Mouse (Mus musculus) heart, postnatal 0 days (tissue): ENCODE measurements around the gene 2900026A02Rik. TPM values are rescaled to one million over a fixed set of nuclear protein-coding genes. Genes with fewer than 3 reads are reported as not detected.

Experiments
- ATAC-seq: fragments of 200-750 bp; cut with Nextera tagmentation; 2 replicates; pipeline ENCODE4 v1.8.0; 2017; ENCODE audit warnings: low read depth, moderate number of reproducible peaks, moderate library complexity; ENCODE audit not compliant: insufficient read depth
- DNase-seq: peaks from one replicate; pipeline ENCODE4 v3.0.0-alpha.2; 2016; ENCODE audit warnings: low spot score
- H3K27ac ChIP-seq: fragments of 300-500 bp; sonication (generic); 2 replicates; pipeline ENCODE4 v1.5.1; 2014; ENCODE audit warnings: low read depth, mild to moderate bottlenecking
- H3K27me3 ChIP-seq: fragments of 300-500 bp; sonication (generic); 2 replicates; pipeline ENCODE4 v1.6.1; 2014; ENCODE audit warnings: low read length, mixed read lengths; ENCODE audit not compliant: control insufficient read depth, insufficient read depth
- H3K36me3 ChIP-seq: fragments of 300-500 bp; sonication (generic); replicated peaks from 2 replicates; pipeline ENCODE4 v1.6.1; 2014; ENCODE audit warnings: low read length, mixed read lengths; ENCODE audit not compliant: control insufficient read depth, insufficient read depth
- H3K4me1 ChIP-seq: fragments of 300-500 bp; sonication (generic); 2 replicates; pipeline ENCODE4 v1.6.1; 2014; ENCODE audit warnings: antibody characterized with exemption; ENCODE audit not compliant: control insufficient read depth, insufficient read depth
- H3K4me2 ChIP-seq: fragments of 300-500 bp; sonication (generic); 2 replicates; pipeline ENCODE4 v1.6.1; 2014; ENCODE audit warnings: low read depth, mild to moderate bottlenecking, low read length, moderate library complexity
- H3K4me3 ChIP-seq: fragments of 300-500 bp; sonication (generic); 2 replicates; pipeline ENCODE4 v1.5.1; 2014; ENCODE audit warnings: low read depth, low read length
- H3K9ac ChIP-seq: fragments of 300-500 bp; sonication (generic); replicated peaks from 2 replicates; pipeline ENCODE4 v1.6.1; 2014; ENCODE audit warnings: low read depth, low read length, mixed read lengths
- H3K9me3 ChIP-seq: fragments of 300-500 bp; sonication (generic); replicated peaks from 2 replicates; pipeline ENCODE4 v1.6.1; 2016; ENCODE audit warnings: low read length; ENCODE audit not compliant: control insufficient read depth
- CTCF ChIP-seq: IDR thresholded peaks from 2 replicates; pipeline ENCODE4 v1.5.1; 2016; ENCODE audit warnings: antibody characterized with exemption, control low read depth, low read depth
- EP300 ChIP-seq: IDR thresholded peaks from 2 replicates; pipeline ENCODE4 v1.6.1; 2016; ENCODE audit warnings: antibody characterized with exemption, low read depth
- WGBS: fragments of 180-500 bp; shearing (Covaris S2); extraction: QIAGEN DNeasy Blood & Tissue Kit; methylation state at CpG from one replicate; pipeline ENCODE4 v1.1.7; 2014; 5-methylcytosine and 5-hydroxymethylcytosine counted together
- polyA plus RNA-seq: library from polyadenylated mRNA; unstranded; fragments of >200 nt; fragmentation: Nextera tagmentation; extraction: Ambion mirVana; gene quantifications from 2 replicates; pipeline ENCODE4 v1.2.1, GENCODE M21; 2015
- total RNA-seq: library from RNA; depleted of rRNA; stranded (reverse); fragments of >200 nt; gene quantifications from 2 replicates; pipeline ENCODE4 v1.2.3, GENCODE M21; 2014; ENCODE audit warnings: low replicate concordance

The 2900026A02Rik gene
- total and polyA plus RNA-seq, 2 experiments from 2014 or later = 10.2 to 18.9 TPM

DNA sequence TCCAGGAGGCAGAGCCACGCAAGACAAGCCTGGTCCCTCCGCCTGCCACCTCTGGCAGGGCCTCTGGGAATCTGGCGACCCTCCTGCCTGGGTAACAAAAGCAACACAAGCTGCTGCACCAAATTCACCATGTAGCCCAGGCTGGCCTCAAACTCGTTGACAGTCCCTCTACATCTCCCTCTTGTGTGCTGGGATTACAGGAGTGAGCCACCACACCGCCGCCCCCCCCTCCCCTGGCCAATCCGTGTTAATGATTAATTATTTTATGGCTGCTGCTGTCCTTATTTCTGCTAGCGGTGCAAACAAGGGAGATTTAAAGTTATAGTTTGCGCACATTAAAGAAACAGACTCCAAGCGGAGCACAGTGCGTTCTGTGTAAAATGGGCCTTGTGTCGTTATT, 4.0 kb downstream of the 2900026A02Rik start:
- no peak overlapping the region for H3K9ac ChIP-seq
- H3K27me3 ChIP-seq = peaks cover 12% of the 10 kb centered on the region; the same call in 1 of the 2 replicates
- H3K9me3 ChIP-seq = no peaks in the 10 kb centered on the region
- TF ChIP-seq CTCF (no peak), EP300 (no peak)
- DNase-seq (no peak), ATAC-seq (no peak)
- 79% methylated on average over 12 of the region's 12 CpGs for WGBS
- H3K27ac ChIP-seq = no peak overlapping the region
- no peak overlapping the region for H3K4me3 ChIP-seq
- no peaks in the 10 kb centered on the region for H3K36me3 ChIP-seq
- H3K4me1 ChIP-seq = no peaks in the 10 kb centered on the region
- H3K4me2 ChIP-seq = no peak overlapping the region

DNA sequence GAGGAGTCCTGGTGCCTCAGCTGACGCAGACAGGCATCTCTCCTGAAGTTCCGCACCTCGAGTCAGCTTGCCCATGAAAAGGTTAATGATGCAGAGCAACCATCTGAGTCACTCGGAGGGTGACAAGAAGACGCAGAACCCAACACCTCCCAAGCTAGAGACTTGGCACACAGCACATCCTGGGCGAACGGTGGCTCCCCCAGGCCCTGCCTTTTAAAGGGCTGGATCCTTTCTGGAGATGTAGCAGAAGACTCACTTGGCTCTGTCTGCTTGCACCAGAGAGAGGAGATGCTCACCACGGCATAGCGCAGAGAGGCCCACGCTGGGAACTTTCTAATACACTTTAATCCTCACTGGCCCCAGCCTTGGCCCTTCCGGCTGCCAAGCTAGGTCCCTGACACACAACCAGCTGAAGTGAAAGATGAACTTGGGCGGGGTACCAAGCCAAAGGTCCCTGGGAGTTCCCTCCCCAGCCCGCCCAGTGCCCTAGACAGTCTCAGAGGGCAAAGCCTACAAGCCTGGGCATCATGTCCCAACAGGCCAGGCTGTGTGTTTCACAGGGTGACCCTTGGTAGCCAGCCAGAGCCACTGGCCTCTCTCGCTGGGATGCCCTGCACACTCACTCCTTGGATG, 4.6 kb downstream of the 2900026A02Rik start:
- no peaks in the 10 kb centered on the region for H3K9me3 ChIP-seq
- no peak for DNase-seq
- H3K27ac ChIP-seq = peak overlapping the region; percentile 20; the same call in 1 of the 2 replicates

DNA sequence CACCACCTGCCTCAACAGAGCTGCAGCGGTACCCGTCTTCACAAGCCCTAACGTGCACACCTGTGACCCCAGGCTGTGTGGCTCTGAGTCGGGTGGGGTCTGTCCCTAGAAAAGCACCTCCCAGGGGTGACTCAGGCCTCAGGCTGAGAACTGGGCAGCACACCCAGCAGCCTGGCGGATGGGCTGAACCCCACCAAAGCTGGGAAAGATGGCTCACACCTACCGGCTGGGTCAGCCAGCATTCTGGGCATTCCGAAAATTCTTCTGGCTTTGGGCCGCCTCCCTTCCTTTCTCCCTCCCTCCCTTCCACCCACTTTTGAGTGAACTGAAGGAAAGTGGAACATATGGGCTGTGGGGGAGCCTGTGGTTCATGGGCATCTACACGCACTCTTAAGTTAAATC, 5.4 kb downstream of the 2900026A02Rik start:
- no peak overlapping the region for H3K9ac ChIP-seq
- DNase-seq (no peak), ATAC-seq (no peak)
- H3K36me3 ChIP-seq = no peaks in the 10 kb centered on the region
- 53% methylated on average over 9 of the region's 9 CpGs for WGBS
- H3K4me1 ChIP-seq = peaks cover 4% of the 10 kb centered on the region; the same call in 1 of the 2 replicates
- no peak overlapping the region for H3K4me2 ChIP-seq
- no peak overlapping the region for H3K4me3 ChIP-seq
- peaks cover 12% of the 10 kb centered on the region; the same call in 1 of the 2 replicates for H3K27me3 ChIP-seq
- no peak overlapping the region for H3K27ac ChIP-seq
- no peaks in the 10 kb centered on the region for H3K9me3 ChIP-seq
- TF ChIP-seq CTCF (no peak), EP300 (no peak)

More for the DNA sequence above, 4.6 kb downstream of the 2900026A02Rik start:
- ATAC-seq = no peak
- peaks cover 12% of the 10 kb centered on the region; the same call in 1 of the 2 replicates for H3K27me3 ChIP-seq
- H3K36me3 ChIP-seq = no peaks in the 10 kb centered on the region
- H3K4me3 ChIP-seq = no peak overlapping the region
- no peak overlapping the region for H3K4me2 ChIP-seq
- H3K9ac ChIP-seq = no peak overlapping the region
- 61% methylated on average over 14 of the region's 14 CpGs for WGBS
- TF ChIP-seq EP300 (no peak), CTCF (no peak)
- H3K4me1 ChIP-seq = no peaks in the 10 kb centered on the region

DNA sequence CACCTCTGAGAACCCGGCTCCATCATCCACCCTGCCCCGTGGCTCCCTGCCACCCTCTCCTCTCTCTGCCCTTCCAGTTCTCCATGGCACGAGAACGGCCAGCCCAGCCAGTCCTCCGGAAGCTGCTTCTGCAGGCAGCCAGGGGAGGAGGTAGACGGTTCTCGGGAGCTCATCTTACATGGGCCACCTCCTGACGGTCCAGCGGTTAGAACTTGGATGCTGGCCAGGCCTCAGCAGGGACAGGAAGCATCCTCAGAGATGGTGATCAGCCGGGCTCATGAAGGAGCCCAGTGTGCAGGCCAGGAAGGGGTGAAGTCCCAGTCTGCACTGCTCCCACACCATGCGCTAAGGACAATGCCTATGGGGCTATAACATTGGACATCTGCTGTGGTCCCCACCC, 6.6 kb downstream of the 2900026A02Rik start:
- Histone ChIP-seq H3K9ac (no peak overlapping the region), H3K36me3 (no peaks in the 10 kb centered on the region), H3K4me2 (no peak overlapping the region), H3K27ac (peak overlapping the region; percentile 3; the same call in 1 of the 2 replicates), H3K4me3 (no peak overlapping the region), H3K27me3 (0 out of 2 replicates have a peak, but pooled peaks cover 6% of the 10 kb centered on the region), H3K9me3 (no peaks in the 10 kb centered on the region), H3K4me1 (peaks cover 8% of the 10 kb centered on the region; the same call in 1 of the 2 replicates)
- no peak for TF ChIP-seq CTCF
- no peak for TF ChIP-seq EP300
- WGBS = 54% methylated on average over 11 of the region's 11 CpGs
- DNase-seq (no peak), ATAC-seq (peak; percentile 48; the same call in 1 of the 2 replicates)

DNA sequence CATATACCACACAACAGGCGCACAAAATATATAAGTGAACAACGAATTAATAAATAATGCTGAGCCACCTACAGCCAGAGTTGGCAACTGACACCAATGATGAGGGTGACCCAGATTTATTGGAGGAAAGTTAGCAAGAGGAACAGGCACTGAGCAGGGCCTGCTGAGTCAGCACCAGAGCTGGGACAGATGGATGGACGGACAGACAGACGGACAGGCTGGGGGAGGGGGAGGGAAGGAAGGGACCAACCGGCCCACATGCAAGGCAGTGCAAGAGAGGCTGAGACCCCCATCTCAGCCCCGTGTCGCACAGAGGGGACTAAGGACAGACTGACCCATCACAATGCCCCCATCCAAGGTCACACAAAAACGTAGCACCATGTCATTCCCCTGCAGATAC, 7.0 kb downstream of the 2900026A02Rik start:
- ATAC-seq = no peak

More for the DNA sequence above, 7.0 kb downstream of the 2900026A02Rik start:
- Histone ChIP-seq H3K36me3 (no peaks in the 10 kb centered on the region), H3K4me2 (no peak overlapping the region), H3K27me3 (0 out of 2 replicates have a peak, but pooled peaks cover 6% of the 10 kb centered on the region), H3K4me3 (no peak overlapping the region), H3K9ac (no peak overlapping the region), H3K9me3 (no peaks in the 10 kb centered on the region), H3K4me1 (peaks cover 8% of the 10 kb centered on the region; the same call in 1 of the 2 replicates), H3K27ac (peak overlapping the region; percentile 3; the same call in 1 of the 2 replicates)
- WGBS = 69% methylated on average over 8 of the region's 8 CpGs
- DNase-seq = no peak
- no peak for TF ChIP-seq EP300
- no peak for TF ChIP-seq CTCF
